9 mouse cellular contexts compared by ENCODE assay signal in genomic region chr11:74989047-74989446, GRCm38 (mm10).
DNase-seq lines count a peak whose midpoint lies in the region; ATAC-seq and TF ChIP-seq lines count a peak whose summit lies in the region.
"Had no signal": no experiment of that assay in that cellular context is flagged by ENCODE, and none has a peak within 500 bp of the region (broad histone marks: within the 10 kb centered on the region; RNA-seq: fewer than 3 reads in every experiment).

No protein-coding gene starts in this region.

- DNase-seq in NIH3T3 (ENCODE audit: low read depth): peak; percentile 87
- peak; percentile 37 for DNase-seq in heart, postnatal 0 days (ENCODE audit: low spot score)
- peak; percentile 33 for DNase-seq in lung, embryonic 14.5 days
- no peak for DNase-seq in spleen, postnatal 14 days (ENCODE audit: low spot score in 2 of 2)
- no peak for DNase-seq in cerebellum, postnatal 4 days (ENCODE audit: low spot score in 2 of 2)

- H3K36me3 ChIP-seq in heart, postnatal 0 days (replicated peaks; ENCODE audit: control insufficient read depth, insufficient read depth, low read length): peaks cover 18% of the 10 kb centered on the region
- H3K36me3 ChIP-seq in lung, embryonic 14.5 days (ENCODE audit: insufficient read depth): peaks cover 15% of the 10 kb centered on the region
- peaks cover 42% of the 10 kb centered on the region for H3K36me3 ChIP-seq in forebrain, embryonic 13.5 days (ENCODE audit: poor library complexity, severe bottlenecking)

- TF ChIP-seq CTCF in embryonic fibroblast, embryonic 13.5 days (IDR thresholded peaks at IDR 0.05; ENCODE audit: borderline replicate concordance, insufficient read depth, low read length): no peak
- no peak for TF ChIP-seq CTCF in heart, postnatal 0 days (IDR thresholded peaks at IDR 0.05; ENCODE audit: low read depth)
- no peak for TF ChIP-seq CTCF in lung, embryonic 14.5 days (IDR thresholded peaks at IDR 0.05; ENCODE audit: low read depth)

- peak; percentile 51 for ATAC-seq in heart, postnatal 0 days (ENCODE audit: insufficient read depth, low read depth)
- no peak for ATAC-seq in lung, embryonic 14.5 days (ENCODE audit: insufficient read depth)
- no peak for ATAC-seq in granulocyte monocyte progenitor cell, adult 5-6 weeks (replicated peaks; ENCODE audit: poor library complexity, severe bottlenecking)
- no peak for ATAC-seq in forebrain, embryonic 13.5 days
- ATAC-seq: forebrain, embryonic 15.5 days had no signal

- no peak overlapping the region for H3K4me3 ChIP-seq in embryonic fibroblast, embryonic 13.5 days (ENCODE audit: insufficient read depth, low read length)
- no peak overlapping the region for H3K4me3 ChIP-seq in heart, postnatal 0 days (ENCODE audit: low read depth, low read length)
- H3K4me3 ChIP-seq in lung, embryonic 14.5 days (ENCODE audit: low read depth, low read length): no peak overlapping the region
- H3K4me3 ChIP-seq in forebrain, embryonic 13.5 days: no peak overlapping the region
- H3K4me3 ChIP-seq: forebrain, embryonic 15.5 days had no signal

- no peaks in the 10 kb centered on the region for H3K9me3 ChIP-seq in heart, postnatal 0 days (replicated peaks; ENCODE audit: control insufficient read depth, low read length)
- no peaks in the 10 kb centered on the region for H3K9me3 ChIP-seq in lung, embryonic 14.5 days (ENCODE audit: low read depth, low read length)
- H3K9me3 ChIP-seq in forebrain, embryonic 13.5 days (replicated peaks): no peaks in the 10 kb centered on the region
- H3K9me3 ChIP-seq: forebrain, embryonic 15.5 days had no signal

- 0 out of 2 replicates have a peak overlapping the region, but pooled peaks have one; percentile 36 for H3K9ac ChIP-seq in heart, postnatal 0 days (replicated peaks; ENCODE audit: low read depth, low read length)
- H3K9ac ChIP-seq in lung, embryonic 14.5 days: no peak overlapping the region
- H3K9ac ChIP-seq in forebrain, embryonic 13.5 days: no peak overlapping the region
- H3K9ac ChIP-seq: forebrain, embryonic 15.5 days had no signal

- WGBS in heart, postnatal 0 days: 50% methylated on average over 2 of the region's 2 CpGs
- WGBS in lung, embryonic 14.5 days: 71% methylated on average over 2 of the region's 2 CpGs
- WGBS in forebrain, embryonic 13.5 days: 79% methylated on average over 2 of the region's 2 CpGs

- TF ChIP-seq EP300 in heart, postnatal 0 days (IDR thresholded peaks at IDR 0.05; ENCODE audit: low read depth): no peak

- H3K4me2 ChIP-seq in heart, postnatal 0 days (ENCODE audit: low read depth, low read length): no peak overlapping the region
- no peak overlapping the region for H3K4me2 ChIP-seq in lung, embryonic 14.5 days
- H3K4me2 ChIP-seq in forebrain, embryonic 13.5 days: no peak overlapping the region
- H3K4me2 ChIP-seq: forebrain, embryonic 15.5 days had no signal

- peak overlapping the region; percentile 94 for H3K27ac ChIP-seq in embryonic fibroblast, embryonic 13.5 days (ENCODE audit: insufficient read depth, low read length)
- peak overlapping the region; percentile 64 for H3K27ac ChIP-seq in heart, postnatal 0 days (ENCODE audit: low read depth)
- peak overlapping the region; percentile 64; the same call in 1 of the 2 replicates for H3K27ac ChIP-seq in lung, embryonic 14.5 days (ENCODE audit: low read depth)
- no peak overlapping the region for H3K27ac ChIP-seq in forebrain, embryonic 13.5 days
- H3K27ac ChIP-seq: forebrain, embryonic 15.5 days had no signal

- H3K4me1 ChIP-seq in embryonic fibroblast, embryonic 13.5 days (ENCODE audit: control insufficient read depth, insufficient read depth, low read length): peaks cover 27% of the 10 kb centered on the region
- H3K4me1 ChIP-seq in heart, postnatal 0 days (ENCODE audit: control insufficient read depth, insufficient read depth): peaks cover 13% of the 10 kb centered on the region
- H3K4me1 ChIP-seq in lung, embryonic 14.5 days (ENCODE audit: insufficient read depth): peaks cover 18% of the 10 kb centered on the region
- no peaks in the 10 kb centered on the region for H3K4me1 ChIP-seq in forebrain, embryonic 13.5 days

- TF ChIP-seq POLR2A in embryonic fibroblast, embryonic 13.5 days (IDR thresholded peaks at IDR 0.05; ENCODE audit: low read depth, low read length): no peak

- no peaks in the 10 kb centered on the region for H3K27me3 ChIP-seq in heart, postnatal 0 days (ENCODE audit: control insufficient read depth, insufficient read depth, low read length)
- H3K27me3 ChIP-seq in lung, embryonic 14.5 days (ENCODE audit: insufficient read depth, low read length): no peaks in the 10 kb centered on the region
- H3K27me3 ChIP-seq in forebrain, embryonic 13.5 days: no peaks in the 10 kb centered on the region
- H3K27me3 ChIP-seq: forebrain, embryonic 15.5 days had no signal

Comparison
In these comparisons a context has a peak if more than half of its experiments do, and no peak if none do; other contexts are left out.
1. DNase-seq: peak in NIH3T3 (single experiment), heart, postnatal 0 days (single experiment) and lung, embryonic 14.5 days (single experiment); none in spleen, postnatal 14 days (0 of 2) and cerebellum, postnatal 4 days (0 of 2).